Mouse (Mus musculus): ENCODE results near the gene Nit1.

Nit1 gene

DNA sequence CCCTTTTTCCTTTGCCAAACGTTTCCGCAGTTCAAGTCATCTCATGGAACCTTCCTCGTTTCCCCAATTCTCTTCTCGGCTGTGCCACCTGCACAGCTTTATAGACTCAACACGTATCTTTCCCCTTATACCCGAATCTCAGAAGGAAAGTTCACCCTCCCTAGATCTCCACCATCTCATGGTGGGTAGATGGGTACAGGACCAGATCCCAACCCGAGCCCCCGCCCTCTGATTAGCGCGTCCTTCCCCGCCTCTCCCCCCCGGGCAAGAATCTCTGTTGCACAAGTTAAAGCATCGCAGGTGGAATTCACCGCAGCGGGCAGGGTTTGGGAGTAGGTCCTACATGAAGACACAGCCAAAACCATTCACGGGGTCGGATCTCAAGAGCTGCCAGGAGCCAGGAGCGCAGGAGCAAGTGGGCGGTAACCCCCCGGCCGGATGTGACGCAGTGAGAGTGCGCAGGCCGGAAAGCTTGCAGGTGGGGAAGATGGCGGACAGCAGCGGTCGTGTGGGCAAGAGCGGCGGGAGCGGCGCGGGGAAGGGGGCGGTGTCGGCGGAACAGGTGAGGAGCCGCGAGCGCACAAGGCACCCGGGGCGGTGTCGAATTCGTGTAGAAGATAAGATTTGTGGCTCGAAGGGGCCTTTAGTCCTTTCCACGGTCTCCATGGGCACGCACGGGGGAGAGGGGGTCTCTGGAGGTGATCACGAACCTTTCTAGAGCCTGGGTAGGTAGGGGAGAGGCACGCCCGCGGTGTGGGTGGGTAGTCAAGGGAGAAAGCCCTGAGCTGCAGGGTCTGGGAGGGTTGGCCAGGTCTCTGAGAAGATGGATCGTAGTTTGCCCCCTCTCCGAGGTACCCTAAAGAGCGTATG lies at the start of gene Nit1, which contains the start of gene Pfdn2:
Gene Nit1 (minus strand): TSS at position 422 of the 870 bp plus-strand sequence.
Gene Pfdn2 (plus strand): TSS at position 446 of the 870 bp plus-strand sequence.
- H3K9me3 ChIP-seq (ENCODE audit: low read length) = no peaks in the 10 kb centered on the region
- H3K36me3 ChIP-seq (ENCODE audit: insufficient read depth, low read length) = peaks cover 66% of the 10 kb centered on the region
- H3K4me1 ChIP-seq (replicated peaks; ENCODE audit: low read depth, low read length) = peaks cover 68% of the 10 kb centered on the region
- peak within 1 kb of the TSS; percentile 99 for H3K4me3 ChIP-seq (replicated peaks; ENCODE audit: low read length)
- TF ChIP-seq NANOG (IDR thresholded peaks at IDR 0.05; ENCODE audit: borderline replicate concordance, low read length) (no peak), POU5F1 (IDR thresholded peaks at IDR 0.05; ENCODE audit: borderline replicate concordance, low read length) (no peak), CTCF (conservative IDR thresholded peaks at IDR 0.05; ENCODE audit: low read length) (no peak)
- no peaks in the 10 kb centered on the region for H3K27me3 ChIP-seq (ENCODE audit: insufficient read depth, low read length)

DNA sequence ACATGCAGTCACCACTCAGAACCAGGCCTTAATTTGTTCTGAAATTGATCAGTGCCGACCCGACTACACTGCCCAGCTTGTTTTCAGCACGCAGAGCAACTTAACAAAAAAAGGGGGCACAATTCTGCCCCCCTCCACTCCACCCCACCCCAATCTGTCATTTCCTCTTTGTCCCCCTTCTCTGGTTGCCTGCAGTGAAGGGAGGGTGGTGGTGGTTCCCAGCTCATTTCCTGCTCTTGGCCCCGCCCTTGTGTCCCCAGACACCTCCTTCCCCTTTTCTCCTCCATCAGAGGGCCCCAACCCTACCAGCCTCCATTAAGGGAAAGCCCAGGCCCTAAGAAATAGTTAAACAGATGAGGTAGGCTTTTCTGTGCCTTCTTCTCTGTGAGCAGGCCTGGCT lies 44.7 kb upstream of the Nit1 start:
- TF ChIP-seq CTCF (conservative IDR thresholded peaks at IDR 0.05; ENCODE audit: low read length) = no peak
- no peak for TF ChIP-seq NANOG (IDR thresholded peaks at IDR 0.05; ENCODE audit: borderline replicate concordance, low read length)
- TF ChIP-seq POU5F1 (IDR thresholded peaks at IDR 0.05; ENCODE audit: borderline replicate concordance, low read length) = no peak
- Histone ChIP-seq H3K9me3 (ENCODE audit: low read length) (no peaks in the 10 kb centered on the region), H3K4me1 (replicated peaks; ENCODE audit: low read depth, low read length) (peaks cover 52% of the 10 kb centered on the region), H3K27me3 (ENCODE audit: insufficient read depth, low read length) (peaks cover 6% of the 10 kb centered on the region; the same call in 1 of the 2 replicates), H3K4me3 (replicated peaks; ENCODE audit: low read length) (peak overlapping the region; percentile 69), H3K36me3 (ENCODE audit: insufficient read depth, low read length) (no peaks in the 10 kb centered on the region)

DNA sequence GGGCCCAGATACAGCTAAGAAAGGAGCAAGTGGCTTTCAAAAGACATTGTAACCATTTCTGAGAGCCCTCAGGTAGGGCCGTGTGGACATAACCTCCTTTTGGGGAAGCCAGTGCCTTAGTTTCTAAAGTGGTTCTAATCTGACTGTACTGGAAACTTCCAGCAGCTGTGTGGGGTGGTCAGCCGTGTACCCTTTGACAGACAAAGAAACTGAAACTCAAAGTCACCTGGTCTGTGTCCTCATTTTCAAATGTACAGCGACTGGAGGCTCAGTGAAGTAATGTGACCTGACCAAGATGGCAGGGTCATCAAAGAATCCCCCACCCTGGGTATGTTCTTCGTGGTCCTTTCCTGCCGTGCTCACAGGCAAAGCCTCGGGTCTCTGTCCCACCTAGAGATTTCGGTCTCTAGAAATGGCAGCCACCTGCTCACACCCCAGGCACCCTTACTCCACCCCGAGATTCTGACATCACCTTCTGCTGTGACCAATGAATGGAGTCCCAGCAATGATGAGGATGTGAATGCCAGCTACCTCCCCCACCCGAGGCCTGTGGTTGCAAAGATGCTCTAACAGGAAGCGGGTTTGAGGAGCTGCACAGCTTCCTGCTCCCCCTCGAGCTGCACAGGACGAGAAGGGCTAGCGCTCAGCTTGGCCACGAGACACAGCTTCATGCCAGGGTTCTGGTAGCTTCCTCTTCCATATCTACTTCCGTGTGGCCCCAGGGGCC lies 43.1 kb upstream of the Nit1 start, which contains the start of gene Arhgap30:
Gene Arhgap30 (plus strand): TSS at position 579 of the 727 bp plus-strand sequence.
- Histone ChIP-seq H3K9me3 (ENCODE audit: low read length) (no peaks in the 10 kb centered on the region), H3K4me1 (replicated peaks; ENCODE audit: low read depth, low read length) (peaks cover 64% of the 10 kb centered on the region), H3K27me3 (ENCODE audit: insufficient read depth, low read length) (peaks cover 6% of the 10 kb centered on the region; the same call in 1 of the 2 replicates), H3K4me3 (replicated peaks; ENCODE audit: low read length) (peak within 1 kb of the TSS; percentile 69), H3K36me3 (ENCODE audit: insufficient read depth, low read length) (no peaks in the 10 kb centered on the region)
- TF ChIP-seq POU5F1 (IDR thresholded peaks at IDR 0.05; ENCODE audit: borderline replicate concordance, low read length) = no peak
- no peak for TF ChIP-seq NANOG (IDR thresholded peaks at IDR 0.05; ENCODE audit: borderline replicate concordance, low read length)
- no peak for TF ChIP-seq CTCF (conservative IDR thresholded peaks at IDR 0.05; ENCODE audit: low read length)

DNA sequence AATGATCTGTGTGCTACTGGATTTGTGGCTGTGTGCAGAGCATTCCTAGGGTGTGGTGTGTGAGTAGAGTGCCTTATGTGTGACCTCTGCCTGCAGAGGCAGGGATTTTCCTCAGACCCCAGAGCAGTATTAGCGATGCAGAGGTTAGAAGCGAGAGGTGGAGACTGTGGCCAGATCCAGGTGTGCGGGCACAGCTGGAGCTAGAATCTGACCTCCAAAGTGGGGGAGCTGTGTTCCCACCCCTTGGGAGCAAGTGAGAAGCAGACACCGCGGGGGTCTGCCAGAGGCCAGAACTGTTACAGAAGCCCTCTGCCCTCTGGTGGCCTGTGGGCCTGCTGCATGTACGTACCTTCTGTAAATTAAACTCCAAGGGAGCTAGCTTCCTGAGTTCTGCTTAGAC lies 41.7 kb upstream of the Nit1 start:
- TF ChIP-seq CTCF (conservative IDR thresholded peaks at IDR 0.05; ENCODE audit: low read length) = peak; percentile 59
- TF ChIP-seq NANOG (IDR thresholded peaks at IDR 0.05; ENCODE audit: borderline replicate concordance, low read length) = no peak
- H3K27me3 ChIP-seq (ENCODE audit: insufficient read depth, low read length) = peaks cover 11% of the 10 kb centered on the region; the same call in 1 of the 2 replicates
- no peak overlapping the region for H3K4me3 ChIP-seq (replicated peaks; ENCODE audit: low read length)
- H3K9me3 ChIP-seq (ENCODE audit: low read length) = no peaks in the 10 kb centered on the region
- H3K4me1 ChIP-seq (replicated peaks; ENCODE audit: low read depth, low read length) = peaks cover 69% of the 10 kb centered on the region
- no peaks in the 10 kb centered on the region for H3K36me3 ChIP-seq (ENCODE audit: insufficient read depth, low read length)

GRCm38 (mm10) chr1:171385171-171385570 lies 39.7 kb upstream of the Nit1 start:
- H3K4me3 ChIP-seq (replicated peaks; ENCODE audit: low read length) = peak overlapping the region; percentile 8; the same call in 1 of the 2 replicates
- H3K36me3 ChIP-seq (ENCODE audit: insufficient read depth, low read length) = no peaks in the 10 kb centered on the region
- no peaks in the 10 kb centered on the region for H3K9me3 ChIP-seq (ENCODE audit: low read length)
- no peak for TF ChIP-seq NANOG (IDR thresholded peaks at IDR 0.05; ENCODE audit: borderline replicate concordance, low read length)
- peak; percentile 29 for TF ChIP-seq CTCF (conservative IDR thresholded peaks at IDR 0.05; ENCODE audit: low read length)
- peaks cover 23% of the 10 kb centered on the region for H3K27me3 ChIP-seq (ENCODE audit: insufficient read depth, low read length)
- peaks cover 71% of the 10 kb centered on the region for H3K4me1 ChIP-seq (replicated peaks; ENCODE audit: low read depth, low read length)

GRCm38 (mm10) chr1:171384361-171384760 lies 38.9 kb upstream of the Nit1 start:
- peaks cover 71% of the 10 kb centered on the region for H3K4me1 ChIP-seq (replicated peaks; ENCODE audit: low read depth, low read length)
- peaks cover 29% of the 10 kb centered on the region for H3K27me3 ChIP-seq (ENCODE audit: insufficient read depth, low read length)
- TF ChIP-seq CTCF (conservative IDR thresholded peaks at IDR 0.05; ENCODE audit: low read length) = no peak
- TF ChIP-seq POU5F1 (IDR thresholded peaks at IDR 0.05; ENCODE audit: borderline replicate concordance, low read length) = no peak
- TF ChIP-seq NANOG (IDR thresholded peaks at IDR 0.05; ENCODE audit: borderline replicate concordance, low read length) = no peak
- H3K36me3 ChIP-seq (ENCODE audit: insufficient read depth, low read length) = no peaks in the 10 kb centered on the region
- H3K4me3 ChIP-seq (replicated peaks; ENCODE audit: low read length) = no peak overlapping the region; the same call in 1 of the 2 replicates
- no peaks in the 10 kb centered on the region for H3K9me3 ChIP-seq (ENCODE audit: low read length)

- H3K4me1 ChIP-seq (replicated peaks; ENCODE audit: low read depth, low read length) = peaks cover 65% of the 10 kb centered on the region
- H3K27me3 ChIP-seq (ENCODE audit: insufficient read depth, low read length) = peaks cover 33% of the 10 kb centered on the region
- H3K4me3 ChIP-seq (replicated peaks; ENCODE audit: low read length) = no peak overlapping the region
- no peak for TF ChIP-seq NANOG (IDR thresholded peaks at IDR 0.05; ENCODE audit: borderline replicate concordance, low read length)
- no peak for TF ChIP-seq CTCF (conservative IDR thresholded peaks at IDR 0.05; ENCODE audit: low read length)
- TF ChIP-seq POU5F1 (IDR thresholded peaks at IDR 0.05; ENCODE audit: borderline replicate concordance, low read length) = no peak
- no peaks in the 10 kb centered on the region for H3K9me3 ChIP-seq (ENCODE audit: low read length)
- no peaks in the 10 kb centered on the region for H3K36me3 ChIP-seq (ENCODE audit: insufficient read depth, low read length)
These were observed 36.7 kb upstream of the Nit1 start for GRCm38 (mm10) chr1:171382096-171382620.

Measured in E14TG2a.4 (cell line).